Mouse (Mus musculus) ES-Bruce4 (cell line): ENCODE results near the gene Iqcf1.

Source experiments
- CTCF ChIP-seq: IDR thresholded peaks from one replicate; pipeline ENCODE4 v1.8.1; 2011; ENCODE audit warnings: low read depth, low read length
- EP300 ChIP-seq: IDR thresholded peaks from 2 replicates; pipeline ENCODE4 v1.6.1; 2011; ENCODE audit warnings: low read depth, low read length; ENCODE audit not compliant: insufficient read depth
- POLR2A ChIP-seq: IDR thresholded peaks from one replicate; pipeline ENCODE4 v1.8.1; 2011; ENCODE audit warnings: low read length; ENCODE audit not compliant: insufficient read depth

- TF ChIP-seq EP300 (no peak), CTCF (no peak), POLR2A (no peak)
These were observed 46.3 kb upstream of the Iqcf1 start, which contains the start of gene Pcbp4 for GRCm38 (mm10) chr9:106453271-106454070.
